Mouse (Mus musculus) ovary, postnatal 36 days (tissue): ENCODE data around the gene Arih2.
"Not testable (repeated sequence)": the region's sequence is repeated elsewhere in the genome, so short reads cannot be mapped to it uniquely, and the experiment has no call there.

Experiments used
- DNase-seq: peaks from one replicate; pipeline ENCODE4 v3.0.0; 2022; ENCODE audit warnings: low spot score, mixed read lengths

Gene Arih2

GRCm38 (mm10) chr9:108648611-108649560 lies at the start of gene Arih2:
TSS of gene Arih2 (minus strand) at chr9:108649386.
- peak; percentile 92 for DNase-seq

- DNase-seq: no peak
These were observed 45.3 kb upstream of the Arih2 start for GRCm38 (mm10) chr9:108694533-108694932.

- DNase-seq: no peak
These were observed 44.8 kb upstream of the Arih2 start for GRCm38 (mm10) chr9:108693946-108694345.

- DNase-seq: peak; percentile 61
These were observed 43.2 kb upstream of the Arih2 start for GRCm38 (mm10) chr9:108692226-108693041.

- DNase-seq: peak; percentile 90
These were observed 42.6 kb upstream of the Arih2 start for GRCm38 (mm10) chr9:108691846-108692225.

GRCm38 (mm10) chr9:108691371-108691770 lies 42.2 kb upstream of the Arih2 start:
- no peak for DNase-seq

- DNase-seq: no peak
These were observed 41.7 kb upstream of the Arih2 start for GRCm38 (mm10) chr9:108690914-108691313.

- no peak for DNase-seq
These were observed 40.8 kb upstream of the Arih2 start for GRCm38 (mm10) chr9:108689993-108690392.

- no peak for DNase-seq
These were observed 39.9 kb upstream of the Arih2 start, which contains the start of gene Prkar2a for GRCm38 (mm10) chr9:108689106-108689505. TSS of gene Prkar2a (plus strand) at chr9:108689314.

- DNase-seq: no peak
These were observed 39.3 kb upstream of the Arih2 start for GRCm38 (mm10) chr9:108688451-108688850.

GRCm38 (mm10) chr9:108687686-108688085 lies 38.5 kb upstream of the Arih2 start:
- no peak for DNase-seq

GRCm38 (mm10) chr9:108687181-108687580 lies 38.0 kb upstream of the Arih2 start:
- no peak for DNase-seq

- DNase-seq: no peak
These were observed 37.3 kb upstream of the Arih2 start for GRCm38 (mm10) chr9:108686475-108686887.

- DNase-seq: no peak
These were observed 30.8 kb upstream of the Arih2 start for GRCm38 (mm10) chr9:108680026-108680425.

GRCm38 (mm10) chr9:108673151-108673550 lies 24.0 kb upstream of the Arih2 start:
- no peak for DNase-seq

GRCm38 (mm10) chr9:108669875-108670274 lies 20.7 kb upstream of the Arih2 start:
- no peak for DNase-seq

- no peak for DNase-seq
These were observed 13.5 kb upstream of the Arih2 start for GRCm38 (mm10) chr9:108662660-108663059.

- DNase-seq: peak; percentile 82
These were observed 12.8 kb upstream of the Arih2 start, which contains the start of gene Slc25a20 for GRCm38 (mm10) chr9:108661677-108662612. TSS of gene Slc25a20 (plus strand) at chr9:108662088.

- not testable (repeated sequence) for DNase-seq
These were observed 6.7 kb upstream of the Arih2 start for GRCm38 (mm10) chr9:108655865-108656264.

- no peak for DNase-seq
These were observed 5.6 kb upstream of the Arih2 start for GRCm38 (mm10) chr9:108654566-108655464.
